Mouse (Mus musculus): ENCODE data around the gene Slc22a7. TPM values are rescaled to one million over a fixed set of nuclear protein-coding genes. Genes with fewer than 3 reads are reported as not detected.
A peak's percentile ranks its signal among the peaks of the same experiment; 100 is the strongest.

Gene Slc22a7
- polyA plus RNA-seq, 1 experiment from 2014 or later: not detected

- H3K4me2 ChIP-seq: peak overlapping the region; percentile 32; the same call in 1 of the 2 replicates
- ATAC-seq (ENCODE audit: insufficient read depth): no peak
- H3K4me3 ChIP-seq (replicated peaks): no peak overlapping the region; the same call in 1 of the 2 replicates
- WGBS (ENCODE audit: insufficient replicate concordance): under 1% methylated on average over 32 of the region's 32 CpGs
- no peaks in the 10 kb centered on the region for H3K36me3 ChIP-seq (replicated peaks)
- no peak overlapping the region for H3K27ac ChIP-seq (replicated peaks)
- no peak overlapping the region for H3K9ac ChIP-seq
- 0 out of 2 replicates have a peak, but pooled peaks cover 2% of the 10 kb centered on the region for H3K4me1 ChIP-seq (replicated peaks)
- H3K27me3 ChIP-seq: peaks cover 74% of the 10 kb centered on the region
- no peaks in the 10 kb centered on the region for H3K9me3 ChIP-seq (replicated peaks)
These were observed 22.4 kb upstream of the Slc22a7 start for GRCm38 (mm10) chr17:46460673-46461072.

GRCm38 (mm10) chr17:46458439-46458838 lies 20.2 kb upstream of the Slc22a7 start:
- Histone ChIP-seq H3K27ac (replicated peaks) (no peak overlapping the region), H3K4me1 (replicated peaks) (peaks cover 18% of the 10 kb centered on the region), H3K9me3 (replicated peaks) (no peaks in the 10 kb centered on the region), H3K9ac (no peak overlapping the region), H3K4me3 (replicated peaks) (no peak overlapping the region), H3K36me3 (replicated peaks) (no peaks in the 10 kb centered on the region), H3K4me2 (no peak overlapping the region), H3K27me3 (peaks cover 89% of the 10 kb centered on the region)
- WGBS (ENCODE audit: insufficient replicate concordance): 33% methylated on average over 3 of the region's 3 CpGs
- ATAC-seq (ENCODE audit: insufficient read depth): no peak

GRCm38 (mm10) chr17:46457791-46458190 lies 19.5 kb upstream of the Slc22a7 start:
- H3K4me1 ChIP-seq (replicated peaks): peaks cover 19% of the 10 kb centered on the region
- H3K4me2 ChIP-seq: no peak overlapping the region
- H3K27me3 ChIP-seq: peaks cover 95% of the 10 kb centered on the region
- no peaks in the 10 kb centered on the region for H3K9me3 ChIP-seq (replicated peaks)
- no peak overlapping the region for H3K4me3 ChIP-seq (replicated peaks)
- 4% methylated on average over 10 of the region's 10 CpGs for WGBS (ENCODE audit: insufficient replicate concordance)
- no peaks in the 10 kb centered on the region for H3K36me3 ChIP-seq (replicated peaks)
- no peak overlapping the region for H3K27ac ChIP-seq (replicated peaks)
- ATAC-seq (ENCODE audit: insufficient read depth): no peak
- H3K9ac ChIP-seq: no peak overlapping the region

GRCm38 (mm10) chr17:46455110-46455691 lies 16.9 kb upstream of the Slc22a7 start:
- Histone ChIP-seq H3K27ac (replicated peaks) (no peak overlapping the region), H3K4me1 (replicated peaks) (peaks cover 20% of the 10 kb centered on the region), H3K36me3 (replicated peaks) (no peaks in the 10 kb centered on the region), H3K27me3 (peaks cover 93% of the 10 kb centered on the region), H3K9ac (no peak overlapping the region), H3K9me3 (replicated peaks) (no peaks in the 10 kb centered on the region), H3K4me3 (replicated peaks) (peak overlapping the region; percentile 15), H3K4me2 (peak overlapping the region; percentile 55)
- ATAC-seq (ENCODE audit: insufficient read depth): no peak
- WGBS (ENCODE audit: insufficient replicate concordance): 1% methylated on average over 33 of the region's 33 CpGs

- H3K4me1 ChIP-seq (replicated peaks): peaks cover 20% of the 10 kb centered on the region
- H3K27me3 ChIP-seq: peaks cover 87% of the 10 kb centered on the region
- no peaks in the 10 kb centered on the region for H3K36me3 ChIP-seq (replicated peaks)
- no peak for ATAC-seq (ENCODE audit: insufficient read depth)
- H3K9me3 ChIP-seq (replicated peaks): no peaks in the 10 kb centered on the region
- H3K9ac ChIP-seq: no peak overlapping the region
- no peak overlapping the region for H3K4me3 ChIP-seq (replicated peaks)
- H3K27ac ChIP-seq (replicated peaks): no peak overlapping the region
- peak overlapping the region; percentile 55 for H3K4me2 ChIP-seq
- 8% methylated on average over 9 of the region's 9 CpGs for WGBS (ENCODE audit: insufficient replicate concordance)
These were observed 16.3 kb upstream of the Slc22a7 start for GRCm38 (mm10) chr17:46454539-46454938.

GRCm38 (mm10) chr17:46453970-46454411 lies 15.7 kb upstream of the Slc22a7 start:
- Histone ChIP-seq H3K4me1 (replicated peaks) (peaks cover 20% of the 10 kb centered on the region), H3K36me3 (replicated peaks) (no peaks in the 10 kb centered on the region), H3K27ac (replicated peaks) (no peak overlapping the region), H3K9ac (no peak overlapping the region), H3K4me3 (replicated peaks) (no peak overlapping the region), H3K9me3 (replicated peaks) (no peaks in the 10 kb centered on the region), H3K4me2 (peak overlapping the region; percentile 41; the same call in 1 of the 2 replicates), H3K27me3 (peaks cover 82% of the 10 kb centered on the region)
- WGBS (ENCODE audit: insufficient replicate concordance): 4% methylated on average over 26 of the region's 26 CpGs
- ATAC-seq (ENCODE audit: insufficient read depth): no peak

- H3K4me2 ChIP-seq: no peak overlapping the region
- no peak for ATAC-seq (ENCODE audit: insufficient read depth)
- no peaks in the 10 kb centered on the region for H3K9me3 ChIP-seq (replicated peaks)
- peaks cover 20% of the 10 kb centered on the region for H3K4me1 ChIP-seq (replicated peaks)
- WGBS (ENCODE audit: insufficient replicate concordance): 7% methylated on average over 13 of the region's 13 CpGs
- no peaks in the 10 kb centered on the region for H3K36me3 ChIP-seq (replicated peaks)
- no peak overlapping the region for H3K4me3 ChIP-seq (replicated peaks)
- peaks cover 76% of the 10 kb centered on the region for H3K27me3 ChIP-seq
- H3K9ac ChIP-seq: no peak overlapping the region
- no peak overlapping the region for H3K27ac ChIP-seq (replicated peaks)
These were observed 15.2 kb upstream of the Slc22a7 start for GRCm38 (mm10) chr17:46453302-46453948.

GRCm38 (mm10) chr17:46452683-46453082 lies 14.4 kb upstream of the Slc22a7 start:
- Histone ChIP-seq H3K27me3 (peaks cover 74% of the 10 kb centered on the region), H3K9me3 (replicated peaks) (no peaks in the 10 kb centered on the region), H3K4me2 (no peak overlapping the region), H3K9ac (no peak overlapping the region), H3K4me1 (replicated peaks) (peaks cover 20% of the 10 kb centered on the region), H3K27ac (replicated peaks) (no peak overlapping the region), H3K4me3 (replicated peaks) (no peak overlapping the region), H3K36me3 (replicated peaks) (no peaks in the 10 kb centered on the region)
- 35% methylated on average over 5 of the region's 5 CpGs for WGBS (ENCODE audit: insufficient replicate concordance)
- no peak for ATAC-seq (ENCODE audit: insufficient read depth)

GRCm38 (mm10) chr17:46446264-46446663 lies 8.0 kb upstream of the Slc22a7 start:
- H3K27me3 ChIP-seq: peaks cover 69% of the 10 kb centered on the region

GRCm38 (mm10) chr17:46444839-46445579 lies 6.8 kb upstream of the Slc22a7 start:
- no peaks in the 10 kb centered on the region for H3K4me1 ChIP-seq (replicated peaks)
- whole genome bisulfite sequencing (ENCODE audit: insufficient replicate concordance): 4% methylated on average over 50 of the region's 50 CpGs
- no peaks in the 10 kb centered on the region for H3K9me3 ChIP-seq (replicated peaks)
- no peak overlapping the region for H3K9ac ChIP-seq
- no peak overlapping the region for H3K4me3 ChIP-seq (replicated peaks)
- no peaks in the 10 kb centered on the region for H3K36me3 ChIP-seq (replicated peaks)
- peaks cover 61% of the 10 kb centered on the region for H3K27me3 ChIP-seq
- no peak overlapping the region for H3K27ac ChIP-seq (replicated peaks)
- no peak for ATAC-seq (ENCODE audit: insufficient read depth)
- H3K4me2 ChIP-seq: peak overlapping the region; percentile 13

More at GRCm38 (mm10) chr17:46446264-46446663, 8.0 kb upstream of the Slc22a7 start:
- H3K4me1 ChIP-seq (replicated peaks): no peaks in the 10 kb centered on the region
- no peak overlapping the region for H3K9ac ChIP-seq
- H3K27ac ChIP-seq (replicated peaks): no peak overlapping the region
- no peaks in the 10 kb centered on the region for H3K9me3 ChIP-seq (replicated peaks)
- no peaks in the 10 kb centered on the region for H3K36me3 ChIP-seq (replicated peaks)
- WGBS (ENCODE audit: insufficient replicate concordance): 80% methylated on average over 16 of the region's 16 CpGs
- ATAC-seq (ENCODE audit: insufficient read depth): no peak
- H3K4me3 ChIP-seq (replicated peaks): no peak overlapping the region
- H3K4me2 ChIP-seq: no peak overlapping the region

- no peak overlapping the region for H3K27ac ChIP-seq (replicated peaks)
These were observed 919 bp upstream of the Slc22a7 start for GRCm38 (mm10) chr17:46439176-46439575.

More at GRCm38 (mm10) chr17:46439176-46439575, 919 bp upstream of the Slc22a7 start:
- Histone ChIP-seq H3K4me3 (replicated peaks) (no peak overlapping the region), H3K27me3 (peaks cover 53% of the 10 kb centered on the region), H3K9me3 (replicated peaks) (no peaks in the 10 kb centered on the region), H3K36me3 (replicated peaks) (no peaks in the 10 kb centered on the region), H3K9ac (no peak overlapping the region), H3K4me1 (replicated peaks) (no peaks in the 10 kb centered on the region), H3K4me2 (no peak overlapping the region)
- ATAC-seq (ENCODE audit: insufficient read depth): no peak
- WGBS (ENCODE audit: insufficient replicate concordance): 71% methylated on average over 10 of the region's 10 CpGs

Measured in liver, embryonic 15.5 days (tissue).